Mouse (Mus musculus) intestine, embryonic 15.5 days (tissue): ENCODE data around the gene Aip. TPM values are rescaled to one million over a fixed set of nuclear protein-coding genes. Genes with fewer than 3 reads are reported as not detected.
A peak's percentile ranks its signal among the peaks of the same experiment; 100 is the strongest.
"Not testable (repeated sequence)": the region's sequence is repeated elsewhere in the genome, so short reads cannot be mapped to it uniquely, and the experiment has no call there.

Experiments
- ATAC-seq: fragments of 200-750 bp; cut with Nextera tagmentation; 2 replicates; pipeline ENCODE4 v1.8.0; 2017; ENCODE audit warnings: moderate TSS enrichment, moderate library complexity
- H3K27ac ChIP-seq: fragments of 300-500 bp; sonication (generic); 2 replicates; pipeline ENCODE4 v1.5.1; 2015; ENCODE audit warnings: mild to moderate bottlenecking, inconsistent platforms
- H3K27me3 ChIP-seq: fragments of 300-500 bp; sonication (generic); replicated peaks from 2 replicates; pipeline ENCODE4 v1.6.1; 2015; ENCODE audit warnings: inconsistent platforms
- H3K36me3 ChIP-seq: fragments of 300-500 bp; sonication (generic); 2 replicates; pipeline ENCODE4 v1.6.1; 2015; ENCODE audit warnings: inconsistent platforms
- H3K4me1 ChIP-seq: fragments of 300-500 bp; sonication (generic); replicated peaks from 2 replicates; pipeline ENCODE4 v1.6.1; 2015; ENCODE audit warnings: inconsistent platforms
- H3K4me2 ChIP-seq: fragments of 300-500 bp; sonication (generic); replicated peaks from 2 replicates; pipeline ENCODE4 v1.6.1; 2015; ENCODE audit warnings: mild to moderate bottlenecking, inconsistent platforms
- H3K4me3 ChIP-seq: fragments of 300-500 bp; sonication (generic); replicated peaks from 2 replicates; pipeline ENCODE4 v1.5.1; 2015; ENCODE audit warnings: inconsistent platforms
- H3K9ac ChIP-seq: fragments of 300-500 bp; sonication (generic); 2 replicates; pipeline ENCODE4 v1.6.1; 2015; ENCODE audit warnings: inconsistent platforms
- H3K9me3 ChIP-seq: fragments of 300-500 bp; sonication (generic); 2 replicates; pipeline ENCODE4 v1.6.1; 2016; ENCODE audit warnings: inconsistent platforms
- WGBS: fragments of 180-500 bp; shearing (Covaris S2); methylation state at CpG from one replicate; pipeline ENCODE4 v1.1.7; 2015; 5-methylcytosine and 5-hydroxymethylcytosine counted together
- polyA plus RNA-seq: library from polyadenylated mRNA; unstranded; fragments of >200 nt; fragmentation: Nextera tagmentation; extraction: Ambion mirVana; gene quantifications from 2 replicates; pipeline ENCODE4 v1.2.1, GENCODE M21; 2015

The Aip gene
- polyA plus RNA-seq, 1 experiment from 2014 or later, result 75.0 TPM

GRCm38 (mm10) chr19:4129462-4129861 lies 3.8 kb upstream of the Aip start:
- Histone ChIP-seq H3K9me3 (no peaks in the 10 kb centered on the region), H3K36me3 (peaks cover 20% of the 10 kb centered on the region), H3K9ac (no peak overlapping the region), H3K27me3 (no peaks in the 10 kb centered on the region), H3K4me2 (no peak overlapping the region), H3K4me1 (peaks cover 8% of the 10 kb centered on the region), H3K4me3 (no peak overlapping the region), H3K27ac (no peak overlapping the region)
- no peak for ATAC-seq
- WGBS, result 92% methylated on average over 7 of the region's 7 CpGs

DNA sequence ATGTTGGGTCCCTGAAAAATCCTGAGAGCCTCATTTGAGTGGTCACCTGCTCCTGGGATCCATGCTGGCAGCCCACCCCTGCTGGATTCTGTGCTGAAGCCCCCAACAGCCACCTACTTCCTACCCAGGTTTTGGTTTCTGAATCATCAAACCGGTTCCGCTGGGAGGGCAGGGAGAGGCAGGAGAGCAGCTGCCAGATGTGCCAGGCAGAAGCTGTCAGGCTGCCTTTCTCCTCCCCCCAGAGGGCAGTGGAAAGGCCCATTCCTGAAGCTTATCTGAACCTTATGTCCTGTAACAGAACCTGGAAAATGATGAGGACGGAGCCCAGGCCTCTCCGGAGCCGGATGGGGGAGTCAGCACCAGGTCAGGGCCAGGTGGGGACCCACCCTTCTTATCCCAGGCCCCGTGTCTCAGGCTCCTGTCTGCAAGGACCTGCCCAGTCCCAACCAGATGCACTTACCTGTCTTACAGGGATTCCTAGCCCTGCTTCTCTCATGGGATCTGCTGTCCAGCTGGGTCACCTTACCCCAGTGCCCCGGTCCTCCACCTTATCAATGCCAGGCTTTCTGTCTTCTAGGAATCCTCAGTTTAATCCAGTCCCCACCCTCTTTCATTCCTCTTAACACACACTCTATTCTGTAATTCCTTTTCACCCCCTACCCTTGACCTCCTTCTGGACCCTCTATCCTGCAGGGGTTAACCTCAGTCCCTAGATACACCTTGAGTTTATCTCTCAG lies 1.3 kb upstream of the Aip start:
- H3K27ac ChIP-seq, result no peak overlapping the region
- H3K36me3 ChIP-seq, result peaks cover 10% of the 10 kb centered on the region
- peak overlapping the region; percentile 89 for H3K9ac ChIP-seq
- 53% methylated on average over 7 of the region's 7 CpGs for WGBS
- no peaks in the 10 kb centered on the region for H3K9me3 ChIP-seq
- ATAC-seq, result no peak
- peaks cover 8% of the 10 kb centered on the region for H3K4me1 ChIP-seq
- H3K27me3 ChIP-seq, result no peaks in the 10 kb centered on the region
- H3K4me2 ChIP-seq, result peak overlapping the region; percentile 74
- H3K4me3 ChIP-seq, result peak overlapping the region; percentile 81

GRCm38 (mm10) chr19:4125268-4125667 lies 390 bp downstream of the Aip start:
- Histone ChIP-seq H3K4me2 (peak overlapping the region; percentile 74), H3K4me1 (peaks cover 18% of the 10 kb centered on the region), H3K4me3 (peak overlapping the region; percentile 81)
- ATAC-seq, result peak; percentile 18
- not testable (repeated sequence) for H3K27ac ChIP-seq, H3K9me3 ChIP-seq, H3K9ac ChIP-seq, H3K27me3 ChIP-seq, H3K36me3 ChIP-seq
- 14% methylated on average over 2 of the region's 4 CpGs for WGBS

- Histone ChIP-seq H3K4me1 (peaks cover 21% of the 10 kb centered on the region), H3K36me3 (peaks cover 3% of the 10 kb centered on the region; the same call in 1 of the 2 replicates), H3K27me3 (no peaks in the 10 kb centered on the region), H3K9me3 (no peaks in the 10 kb centered on the region), H3K4me2 (no peak overlapping the region), H3K27ac (no peak overlapping the region), H3K4me3 (no peak overlapping the region), H3K9ac (no peak overlapping the region)
- WGBS, result 70% methylated on average over 4 of the region's 4 CpGs
- ATAC-seq, result no peak
These were observed 1.2 kb downstream of the Aip start for GRCm38 (mm10) chr19:4124432-4124831.

DNA sequence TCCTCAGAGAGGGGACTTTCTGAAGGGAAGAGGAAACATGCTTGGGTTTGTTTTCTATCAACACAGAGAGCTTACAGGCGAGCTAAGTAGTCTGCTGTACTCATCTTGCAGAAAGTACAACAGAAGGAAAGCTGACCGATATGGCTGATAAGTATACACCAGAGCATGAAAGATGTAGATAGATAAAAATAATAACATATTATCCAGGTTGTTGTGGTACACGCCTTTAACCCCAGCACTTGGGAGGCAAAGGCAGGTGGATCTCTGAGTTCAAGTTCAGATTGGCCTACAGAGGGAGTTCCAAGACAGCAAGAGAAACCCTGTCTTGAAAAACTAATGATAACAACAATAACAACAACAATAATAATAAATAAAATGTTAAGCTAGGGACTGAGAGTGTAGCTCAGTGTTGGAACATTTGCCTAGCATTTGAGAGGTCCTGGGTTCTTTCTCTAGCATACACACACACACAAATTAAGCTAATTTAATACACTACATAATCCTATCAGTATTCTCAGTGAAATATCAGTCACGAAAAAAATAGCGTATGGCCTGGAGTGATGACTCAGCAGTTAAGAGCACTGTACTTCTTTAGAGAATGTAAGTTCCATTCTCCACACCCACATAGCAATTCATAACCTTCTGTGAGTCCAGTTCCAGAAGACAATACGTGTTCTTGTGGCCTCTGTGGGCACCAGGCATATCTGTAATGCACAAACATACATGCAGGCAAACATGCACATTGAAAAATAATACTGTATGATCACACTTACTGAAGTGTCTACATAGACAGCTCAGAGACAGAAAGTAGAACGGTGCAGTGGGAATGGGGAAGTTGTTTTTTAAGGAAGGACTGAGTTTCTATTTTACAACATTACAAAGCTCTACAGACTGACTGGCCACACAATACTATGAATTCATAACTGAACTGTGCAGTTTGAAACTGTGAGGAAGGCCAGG lies 3.0 kb downstream of the Aip start:
- no peak overlapping the region for H3K4me2 ChIP-seq
- no peak for ATAC-seq
- H3K27ac ChIP-seq, result no peak overlapping the region
- no peak overlapping the region for H3K4me3 ChIP-seq
- 81% methylated on average over 7 of the region's 7 CpGs for WGBS
- H3K36me3 ChIP-seq, result peaks cover 3% of the 10 kb centered on the region; the same call in 1 of the 2 replicates
- peaks cover 21% of the 10 kb centered on the region for H3K4me1 ChIP-seq
- no peaks in the 10 kb centered on the region for H3K27me3 ChIP-seq
- no peak overlapping the region for H3K9ac ChIP-seq
- no peaks in the 10 kb centered on the region for H3K9me3 ChIP-seq

DNA sequence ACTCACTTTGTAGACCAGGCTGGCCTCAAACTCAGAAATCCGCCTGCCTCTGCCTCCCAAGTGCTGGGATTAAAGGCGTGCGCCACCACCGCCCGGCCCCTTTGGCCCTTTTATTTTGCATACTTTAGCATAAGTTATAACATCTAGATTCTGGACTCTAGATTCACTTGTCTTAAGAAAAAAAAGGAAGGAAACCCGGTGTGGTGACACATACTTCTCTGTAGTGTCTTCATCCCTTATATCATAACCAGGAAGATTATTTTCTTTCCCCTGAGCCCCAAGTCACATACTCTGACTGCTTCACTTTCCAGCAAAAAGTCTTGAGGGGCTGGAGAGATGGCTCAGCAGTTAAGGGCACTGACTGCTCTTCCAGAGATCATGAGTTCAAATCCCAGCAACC lies 3.8 kb downstream of the Aip start:
- peaks cover 18% of the 10 kb centered on the region for H3K4me1 ChIP-seq
- not testable (repeated sequence) for H3K27ac ChIP-seq
- peak overlapping the region; percentile 60; the same call in 1 of the 2 replicates for H3K4me2 ChIP-seq

DNA sequence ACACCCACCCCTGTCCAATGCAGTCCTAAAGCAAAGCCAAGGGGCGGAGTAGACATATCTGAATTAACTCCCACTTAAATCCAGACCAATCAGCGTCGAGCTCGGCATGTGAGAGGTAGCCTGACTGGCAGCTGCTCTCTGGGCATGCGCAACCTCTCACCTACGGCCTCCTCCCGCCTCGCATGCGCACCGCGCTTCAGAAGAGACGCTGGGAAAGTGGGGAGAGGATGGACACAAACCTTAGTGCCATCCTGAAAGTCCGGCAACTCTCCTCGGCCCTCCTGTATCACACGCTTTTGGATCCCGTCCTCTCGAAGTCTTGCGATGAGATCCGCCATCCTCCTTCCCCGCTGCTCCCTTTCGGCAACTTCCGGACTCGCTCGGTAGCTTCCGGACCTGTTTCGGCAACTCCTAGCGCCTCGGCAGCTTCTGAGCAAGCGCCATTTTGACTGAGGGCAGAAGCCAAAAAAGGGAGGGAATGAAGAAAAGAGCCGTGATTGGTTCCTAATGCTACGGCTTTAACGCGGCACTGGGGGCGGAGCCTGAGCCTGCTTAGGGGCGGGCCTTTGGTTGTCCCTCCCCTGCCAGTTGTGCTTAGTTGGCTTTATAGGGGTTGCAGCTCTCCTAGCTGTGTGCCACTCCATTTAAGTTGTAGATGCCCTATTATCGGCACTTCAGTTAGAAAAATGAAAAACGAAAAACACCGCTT lies 4.4 kb downstream of the Aip start:
- Histone ChIP-seq H3K27me3 (no peaks in the 10 kb centered on the region), H3K36me3 (peaks cover 6% of the 10 kb centered on the region; the same call in 1 of the 2 replicates), H3K27ac (peak overlapping the region; percentile 70), H3K4me3 (peak overlapping the region; percentile 50), H3K9ac (peak overlapping the region; percentile 55), H3K4me1 (peaks cover 13% of the 10 kb centered on the region), H3K4me2 (peak overlapping the region; percentile 60), H3K9me3 (no peaks in the 10 kb centered on the region)
- 3% methylated on average over 38 of the region's 38 CpGs for WGBS
- ATAC-seq, result peak; percentile 79

More for the DNA sequence above, 3.8 kb downstream of the Aip start:
- ATAC-seq, H3K27me3 ChIP-seq, H3K9me3 ChIP-seq, H3K36me3 ChIP-seq, H3K9ac ChIP-seq: not testable (repeated sequence)
- 53% methylated on average over 6 of the region's 6 CpGs for WGBS
- 0 out of 2 replicates have a peak overlapping the region, but pooled peaks have one; percentile 50 for H3K4me3 ChIP-seq

- Histone ChIP-seq H3K4me2 (peak overlapping the region; percentile 60), H3K4me1 (peaks cover 13% of the 10 kb centered on the region), H3K9me3 (no peaks in the 10 kb centered on the region), H3K4me3 (no peak overlapping the region; the same call in 1 of the 2 replicates), H3K27ac (no peak overlapping the region), H3K9ac (no peak overlapping the region), H3K36me3 (peaks cover 11% of the 10 kb centered on the region; the same call in 1 of the 2 replicates), H3K27me3 (no peaks in the 10 kb centered on the region)
- ATAC-seq, result no peak
- 96% methylated on average over 2 of the region's 2 CpGs for WGBS
These were observed 5.2 kb downstream of the Aip start for GRCm38 (mm10) chr19:4120496-4120895.

GRCm38 (mm10) chr19:4119716-4120487 lies 5.8 kb downstream of the Aip start:
- H3K4me1 ChIP-seq, result peaks cover 16% of the 10 kb centered on the region
- H3K36me3 ChIP-seq, result peaks cover 16% of the 10 kb centered on the region; the same call in 1 of the 2 replicates
- no peaks in the 10 kb centered on the region for H3K27me3 ChIP-seq
- H3K9me3 ChIP-seq, result no peaks in the 10 kb centered on the region
- no peak overlapping the region for H3K27ac ChIP-seq
- H3K9ac ChIP-seq, result no peak overlapping the region
- WGBS, result 77% methylated on average over 6 of the region's 6 CpGs
- ATAC-seq, result no peak
- H3K4me2 ChIP-seq, result peak overlapping the region; percentile 60
- H3K4me3 ChIP-seq, result no peak overlapping the region

GRCm38 (mm10) chr19:4118350-4118749 lies 7.3 kb downstream of the Aip start:
- peaks cover 22% of the 10 kb centered on the region; the same call in 1 of the 2 replicates for H3K36me3 ChIP-seq
- peaks cover 26% of the 10 kb centered on the region for H3K4me1 ChIP-seq
- no peak overlapping the region for H3K4me3 ChIP-seq
- H3K4me2 ChIP-seq, result no peak overlapping the region
- H3K27ac ChIP-seq, result no peak overlapping the region
- no peaks in the 10 kb centered on the region for H3K9me3 ChIP-seq
- no peak overlapping the region for H3K9ac ChIP-seq
- 89% methylated on average over 2 of the region's 2 CpGs for WGBS
- no peak for ATAC-seq
- no peaks in the 10 kb centered on the region for H3K27me3 ChIP-seq

GRCm38 (mm10) chr19:4117006-4117405 lies 8.7 kb downstream of the Aip start:
- Histone ChIP-seq H3K36me3 (peaks cover 22% of the 10 kb centered on the region; the same call in 1 of the 2 replicates), H3K27me3 (no peaks in the 10 kb centered on the region), H3K4me3 (no peak overlapping the region), H3K9me3 (no peaks in the 10 kb centered on the region), H3K9ac (no peak overlapping the region), H3K4me2 (no peak overlapping the region), H3K27ac (no peak overlapping the region), H3K4me1 (peaks cover 36% of the 10 kb centered on the region)
- ATAC-seq, result no peak
- 95% methylated on average over 7 of the region's 7 CpGs for WGBS
